Mouse (Mus musculus): ENCODE measurements around the gene Msi2. TPM values are rescaled to one million over a fixed set of nuclear protein-coding genes. Genes with fewer than 3 reads are reported as not detected.
A peak's percentile ranks its signal among the peaks of the same experiment; 100 is the strongest.

The Msi2 gene
- polyA plus RNA-seq, 1 experiment from 2014 or later, result 20.4 TPM

GRCm38 (mm10) chr11:88625063-88625462, 93.2 kb downstream of the Msi2 start:
- no peak for DNase-seq (ENCODE audit: extremely low spot score, low spot score)
- Histone ChIP-seq H3K4me1 (peaks cover 100% of the 10 kb centered on the region), H3K27ac (peak overlapping the region; percentile 95; the same call in 1 of the 2 replicates), H3K27me3 (ENCODE audit: poor library complexity, severe bottlenecking) (no peaks in the 10 kb centered on the region), H3K9me3 (no peaks in the 10 kb centered on the region), H3K4me3 (no peak overlapping the region), H3K36me3 (replicated peaks) (peaks cover 26% of the 10 kb centered on the region)
- 92% methylated on average over 14 of the region's 14 CpGs for WGBS

- Histone ChIP-seq H3K27me3 (ENCODE audit: poor library complexity, severe bottlenecking) (no peaks in the 10 kb centered on the region), H3K36me3 (replicated peaks) (peaks cover 27% of the 10 kb centered on the region), H3K4me3 (no peak overlapping the region), H3K9me3 (no peaks in the 10 kb centered on the region), H3K4me1 (peaks cover 100% of the 10 kb centered on the region), H3K27ac (peak overlapping the region; percentile 95; the same call in 1 of the 2 replicates)
- 81% methylated on average over 6 of the region's 6 CpGs for WGBS
- no peak for DNase-seq (ENCODE audit: extremely low spot score, low spot score)
Observed at GRCm38 (mm10) chr11:88624627-88625026, 93.7 kb downstream of the Msi2 start.

DNA sequence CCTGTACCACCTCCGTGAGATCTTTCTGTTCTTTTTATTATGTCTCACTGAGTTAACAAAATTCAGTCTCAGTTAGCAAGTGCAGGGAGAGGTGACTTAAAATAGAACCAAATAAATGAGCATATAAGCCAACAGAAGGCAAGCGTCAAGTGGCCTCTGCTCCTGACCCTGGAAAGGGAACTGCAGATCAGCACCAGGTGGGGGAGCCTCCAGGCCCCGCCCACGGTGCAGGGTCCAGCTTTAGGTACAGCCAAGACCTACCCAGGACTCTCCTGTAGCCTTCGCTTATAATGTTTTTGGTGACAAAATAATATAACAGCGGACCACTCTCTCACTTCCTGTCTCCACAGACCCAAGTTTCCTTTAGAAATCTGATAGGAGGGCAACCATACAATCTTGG, 94.6 kb downstream of the Msi2 start:
- H3K4me3 ChIP-seq, result no peak overlapping the region
- H3K4me1 ChIP-seq, result peaks cover 100% of the 10 kb centered on the region
- no peaks in the 10 kb centered on the region for H3K27me3 ChIP-seq (ENCODE audit: poor library complexity, severe bottlenecking)
- H3K36me3 ChIP-seq (replicated peaks), result peaks cover 32% of the 10 kb centered on the region
- no peaks in the 10 kb centered on the region for H3K9me3 ChIP-seq
- H3K27ac ChIP-seq, result peak overlapping the region; percentile 75; the same call in 1 of the 2 replicates
- 73% methylated on average over 6 of the region's 6 CpGs for WGBS
- no peak for DNase-seq (ENCODE audit: extremely low spot score, low spot score)

GRCm38 (mm10) chr11:88622496-88622895, 95.8 kb downstream of the Msi2 start:
- WGBS, result 64% methylated on average over 6 of the region's 6 CpGs
- H3K4me3 ChIP-seq, result no peak overlapping the region
- DNase-seq (ENCODE audit: extremely low spot score, low spot score), result no peak
- H3K27ac ChIP-seq, result peak overlapping the region; percentile 75; the same call in 1 of the 2 replicates
- peaks cover 38% of the 10 kb centered on the region for H3K36me3 ChIP-seq (replicated peaks)
- peaks cover 100% of the 10 kb centered on the region for H3K4me1 ChIP-seq
- no peaks in the 10 kb centered on the region for H3K27me3 ChIP-seq (ENCODE audit: poor library complexity, severe bottlenecking)
- no peaks in the 10 kb centered on the region for H3K9me3 ChIP-seq

DNA sequence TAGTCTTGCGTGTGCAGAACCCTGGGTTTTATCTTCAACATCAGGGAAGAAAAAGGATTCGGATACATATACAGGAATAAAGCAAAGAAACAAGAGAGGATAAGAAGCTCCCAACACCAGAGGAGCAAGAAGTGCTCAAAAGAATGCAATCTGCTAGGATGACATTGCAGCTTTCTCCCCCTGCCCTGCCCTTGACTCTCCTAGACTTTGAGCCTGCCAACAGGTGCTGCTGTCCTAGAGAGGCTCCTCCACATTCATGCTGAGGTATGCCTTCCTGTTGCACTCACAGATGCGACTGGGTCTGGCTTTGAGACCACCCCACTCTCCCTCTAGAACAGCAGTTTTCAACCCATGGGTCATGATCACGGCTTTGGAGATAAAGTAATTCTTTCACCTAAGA, 96.5 kb downstream of the Msi2 start:
- Histone ChIP-seq H3K4me1 (peaks cover 99% of the 10 kb centered on the region), H3K27ac (peak overlapping the region; percentile 60), H3K9me3 (no peaks in the 10 kb centered on the region), H3K27me3 (ENCODE audit: poor library complexity, severe bottlenecking) (no peaks in the 10 kb centered on the region), H3K4me3 (no peak overlapping the region), H3K36me3 (replicated peaks) (peaks cover 39% of the 10 kb centered on the region)
- WGBS, result 88% methylated on average over 4 of the region's 4 CpGs
- no peak for DNase-seq (ENCODE audit: extremely low spot score, low spot score)

- Histone ChIP-seq H3K36me3 (replicated peaks) (peaks cover 47% of the 10 kb centered on the region), H3K27me3 (ENCODE audit: poor library complexity, severe bottlenecking) (no peaks in the 10 kb centered on the region), H3K4me3 (peak overlapping the region; percentile 2; the same call in 1 of the 2 replicates), H3K9me3 (no peaks in the 10 kb centered on the region), H3K4me1 (peaks cover 85% of the 10 kb centered on the region), H3K27ac (peak overlapping the region; percentile 76)
- WGBS, result 13% methylated on average over 15 of the region's 15 CpGs
- peak; percentile 31 for DNase-seq (ENCODE audit: extremely low spot score, low spot score)
Observed at GRCm38 (mm10) chr11:88620158-88620973, 97.9 kb downstream of the Msi2 start.

GRCm38 (mm10) chr11:88619468-88620157, 98.7 kb downstream of the Msi2 start:
- peak overlapping the region; percentile 76 for H3K27ac ChIP-seq
- H3K4me1 ChIP-seq, result peaks cover 81% of the 10 kb centered on the region

GRCm38 (mm10) chr11:88618732-88619309, 99.5 kb downstream of the Msi2 start:
- H3K27ac ChIP-seq, result peak overlapping the region; percentile 76
- peaks cover 81% of the 10 kb centered on the region for H3K4me1 ChIP-seq
- H3K36me3 ChIP-seq (replicated peaks), result peaks cover 50% of the 10 kb centered on the region
- 54% methylated on average over 9 of the region's 9 CpGs for WGBS
- H3K27me3 ChIP-seq (ENCODE audit: poor library complexity, severe bottlenecking), result no peaks in the 10 kb centered on the region
- no peak overlapping the region for H3K4me3 ChIP-seq
- no peak for DNase-seq (ENCODE audit: extremely low spot score, low spot score)
- no peaks in the 10 kb centered on the region for H3K9me3 ChIP-seq

More at GRCm38 (mm10) chr11:88619468-88620157, 98.7 kb downstream of the Msi2 start:
- H3K4me3 ChIP-seq, result peak overlapping the region; percentile 2; the same call in 1 of the 2 replicates
- H3K36me3 ChIP-seq (replicated peaks), result peaks cover 50% of the 10 kb centered on the region
- 54% methylated on average over 9 of the region's 9 CpGs for WGBS
- H3K27me3 ChIP-seq (ENCODE audit: poor library complexity, severe bottlenecking), result no peaks in the 10 kb centered on the region
- H3K9me3 ChIP-seq, result no peaks in the 10 kb centered on the region
- no peak for DNase-seq (ENCODE audit: extremely low spot score, low spot score)

DNA sequence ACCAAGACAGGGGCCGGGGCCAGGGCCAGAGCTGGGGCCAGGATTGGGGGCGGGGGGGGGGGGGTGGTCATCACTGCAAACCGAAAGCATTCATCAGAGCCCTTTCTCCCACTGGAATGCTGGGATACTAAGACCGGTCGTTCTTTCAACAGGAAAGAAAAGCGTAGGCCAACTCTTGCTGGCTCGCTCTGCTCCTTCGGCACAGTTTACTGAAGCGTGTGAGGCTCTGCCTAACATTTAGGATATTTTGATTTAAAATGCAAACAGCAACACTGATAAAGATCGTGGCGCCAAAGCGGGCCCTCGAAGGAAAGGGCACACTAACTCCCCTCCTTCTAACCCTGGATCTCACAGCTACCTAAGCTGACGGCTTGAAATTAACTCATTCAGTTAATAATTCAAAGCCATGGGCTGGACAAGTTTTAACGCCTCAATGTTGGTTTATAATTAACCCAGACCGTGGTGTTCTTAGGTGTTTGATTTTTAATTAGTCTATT, 100.3 kb downstream of the Msi2 start:
- WGBS, result 85% methylated on average over 16 of the region's 16 CpGs
- peak overlapping the region; percentile 76 for H3K27ac ChIP-seq

GRCm38 (mm10) chr11:88617380-88617779, 100.9 kb downstream of the Msi2 start:
- DNase-seq (ENCODE audit: extremely low spot score, low spot score), result no peak
- WGBS, result 96% methylated on average over 11 of the region's 11 CpGs
- Histone ChIP-seq H3K9me3 (no peaks in the 10 kb centered on the region), H3K27me3 (ENCODE audit: poor library complexity, severe bottlenecking) (no peaks in the 10 kb centered on the region), H3K36me3 (replicated peaks) (peaks cover 64% of the 10 kb centered on the region), H3K27ac (peak overlapping the region; percentile 76), H3K4me3 (no peak overlapping the region), H3K4me1 (peaks cover 73% of the 10 kb centered on the region)

More for the DNA sequence above, 100.3 kb downstream of the Msi2 start:
- Histone ChIP-seq H3K4me1 (peaks cover 79% of the 10 kb centered on the region), H3K27me3 (ENCODE audit: poor library complexity, severe bottlenecking) (no peaks in the 10 kb centered on the region), H3K4me3 (no peak overlapping the region), H3K36me3 (replicated peaks) (peaks cover 58% of the 10 kb centered on the region), H3K9me3 (no peaks in the 10 kb centered on the region)
- no peak for DNase-seq (ENCODE audit: extremely low spot score, low spot score)

GRCm38 (mm10) chr11:88614527-88615305, 103.6 kb downstream of the Msi2 start:
- Histone ChIP-seq H3K4me3 (no peak overlapping the region), H3K27me3 (ENCODE audit: poor library complexity, severe bottlenecking) (no peaks in the 10 kb centered on the region), H3K4me1 (peaks cover 49% of the 10 kb centered on the region), H3K9me3 (no peaks in the 10 kb centered on the region), H3K27ac (0 out of 2 replicates have a peak overlapping the region, but pooled peaks have one; percentile 44), H3K36me3 (replicated peaks) (peaks cover 78% of the 10 kb centered on the region)
- no peak for DNase-seq (ENCODE audit: extremely low spot score, low spot score)
- 93% methylated on average over 11 of the region's 11 CpGs for WGBS

All from forebrain, embryonic 10.5 days (tissue).